Mouse (Mus musculus): ENCODE results near the gene Rhob. TPM values are rescaled to one million over a fixed set of nuclear protein-coding genes. Genes with fewer than 3 reads are reported as not detected.

The Rhob gene
- polyA plus RNA-seq, 1 experiment: 242 TPM

- peaks cover 7% of the 10 kb centered on the region; the same call in 1 of the 2 replicates for H3K4me1 ChIP-seq (ENCODE audit: control insufficient read depth, insufficient read depth, insufficient read length, low read length)
- no peak overlapping the region for H3K27ac ChIP-seq (ENCODE audit: insufficient read depth, low read depth, low read length)
- H3K36me3 ChIP-seq (ENCODE audit: control insufficient read depth, insufficient read depth, low read length): no peaks in the 10 kb centered on the region
- TF ChIP-seq POLR2A (IDR thresholded peaks at IDR 0.05; ENCODE audit: low read depth, low read length) (no peak), CTCF (IDR thresholded peaks at IDR 0.05; ENCODE audit: extremely low read depth, insufficient read length, insufficient replicate concordance, low read depth, low read length) (no peak)
- no peak overlapping the region for H3K4me3 ChIP-seq (ENCODE audit: low read depth, low read length)
- WGBS: 41% methylated on average over 4 of the region's 4 CpGs
- H3K27me3 ChIP-seq (ENCODE audit: control insufficient read depth, insufficient read depth, low read length): no peaks in the 10 kb centered on the region
These were observed 11.2 kb downstream of the Rhob start for GRCm38 (mm10) chr12:8488652-8488980.

GRCm38 (mm10) chr12:8487959-8488651 is 11.7 kb downstream of the Rhob start:
- H3K4me1 ChIP-seq (ENCODE audit: control insufficient read depth, insufficient read depth, insufficient read length, low read length): peaks cover 7% of the 10 kb centered on the region; the same call in 1 of the 2 replicates
- no peak overlapping the region for H3K4me3 ChIP-seq (ENCODE audit: low read depth, low read length)
- TF ChIP-seq POLR2A (IDR thresholded peaks at IDR 0.05; ENCODE audit: low read depth, low read length) (no peak), CTCF (IDR thresholded peaks at IDR 0.05; ENCODE audit: extremely low read depth, insufficient read length, insufficient replicate concordance, low read depth, low read length) (peak; percentile 25; the same call in 1 of the 2 replicates)
- H3K27ac ChIP-seq (ENCODE audit: insufficient read depth, low read depth, low read length): no peak overlapping the region
- 43% methylated on average over 5 of the region's 5 CpGs for WGBS
- H3K27me3 ChIP-seq (ENCODE audit: control insufficient read depth, insufficient read depth, low read length): no peaks in the 10 kb centered on the region
- no peaks in the 10 kb centered on the region for H3K36me3 ChIP-seq (ENCODE audit: control insufficient read depth, insufficient read depth, low read length)

- no peaks in the 10 kb centered on the region for H3K27me3 ChIP-seq (ENCODE audit: control insufficient read depth, insufficient read depth, low read length)
- H3K4me1 ChIP-seq (ENCODE audit: control insufficient read depth, insufficient read depth, insufficient read length, low read length): peaks cover 7% of the 10 kb centered on the region; the same call in 1 of the 2 replicates
- H3K36me3 ChIP-seq (ENCODE audit: control insufficient read depth, insufficient read depth, low read length): no peaks in the 10 kb centered on the region
- no peak overlapping the region for H3K4me3 ChIP-seq (ENCODE audit: low read depth, low read length)
- WGBS: 42% methylated on average over 1 of the region's 1 CpGs
- no peak overlapping the region for H3K27ac ChIP-seq (ENCODE audit: insufficient read depth, low read depth, low read length)
- TF ChIP-seq POLR2A (IDR thresholded peaks at IDR 0.05; ENCODE audit: low read depth, low read length) (no peak), CTCF (IDR thresholded peaks at IDR 0.05; ENCODE audit: extremely low read depth, insufficient read length, insufficient replicate concordance, low read depth, low read length) (no peak)
These were observed 12.5 kb downstream of the Rhob start for GRCm38 (mm10) chr12:8487281-8487680.

DNA sequence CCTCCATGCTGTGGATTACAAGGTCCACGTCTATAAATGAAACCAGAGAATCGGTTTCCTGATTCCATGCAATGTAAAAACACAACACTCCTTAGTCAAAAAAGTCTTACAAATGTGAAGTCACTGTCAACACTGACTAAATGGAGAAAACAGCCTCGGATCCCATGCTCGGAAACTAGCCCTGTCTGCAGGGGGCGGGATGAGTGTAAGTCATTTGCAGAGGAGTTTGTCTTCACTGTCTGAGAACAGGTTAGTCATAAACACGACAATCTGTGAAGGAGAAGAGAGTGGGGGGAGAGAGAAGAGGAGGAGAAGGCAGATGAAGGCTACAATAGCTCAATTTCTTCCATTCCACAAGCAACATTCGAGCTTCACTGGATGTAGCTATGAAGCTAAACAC is 14.6 kb downstream of the Rhob start:
- TF ChIP-seq CTCF (IDR thresholded peaks at IDR 0.05; ENCODE audit: extremely low read depth, insufficient read length, insufficient replicate concordance, low read depth, low read length) (no peak), POLR2A (IDR thresholded peaks at IDR 0.05; ENCODE audit: low read depth, low read length) (no peak)
- WGBS: 86% methylated on average over 7 of the region's 7 CpGs
- Histone ChIP-seq H3K4me1 (ENCODE audit: control insufficient read depth, insufficient read depth, insufficient read length, low read length) (peaks cover 7% of the 10 kb centered on the region; the same call in 1 of the 2 replicates), H3K27me3 (ENCODE audit: control insufficient read depth, insufficient read depth, low read length) (no peaks in the 10 kb centered on the region), H3K4me3 (ENCODE audit: low read depth, low read length) (no peak overlapping the region), H3K36me3 (ENCODE audit: control insufficient read depth, insufficient read depth, low read length) (no peaks in the 10 kb centered on the region), H3K27ac (ENCODE audit: insufficient read depth, low read depth, low read length) (no peak overlapping the region)

DNA sequence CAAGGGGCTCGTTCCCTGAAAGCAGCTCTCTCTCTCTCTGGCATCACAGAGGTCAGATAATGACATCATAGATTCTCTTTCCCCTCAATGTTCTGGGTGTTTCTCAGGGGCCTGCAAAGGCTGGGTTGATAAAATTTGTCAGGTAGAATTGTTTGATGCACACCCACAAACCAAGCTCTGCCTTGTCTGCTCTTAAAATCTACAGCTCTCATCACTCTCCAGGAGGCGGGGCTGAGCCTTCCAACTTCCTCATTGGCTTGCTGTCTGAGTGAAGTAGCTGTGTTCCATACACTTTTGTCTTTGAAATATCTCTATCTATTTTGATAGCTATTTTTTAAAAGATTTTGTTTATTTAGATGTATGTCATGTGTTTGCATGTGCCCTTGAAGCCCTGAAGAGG is 17.6 kb downstream of the Rhob start:
- no peak for TF ChIP-seq CTCF (IDR thresholded peaks at IDR 0.05; ENCODE audit: extremely low read depth, insufficient read length, insufficient replicate concordance, low read depth, low read length)
- TF ChIP-seq POLR2A (IDR thresholded peaks at IDR 0.05; ENCODE audit: low read depth, low read length): no peak
- WGBS: 72% methylated on average over 2 of the region's 2 CpGs
- Histone ChIP-seq H3K36me3 (ENCODE audit: control insufficient read depth, insufficient read depth, low read length) (no peaks in the 10 kb centered on the region), H3K27me3 (ENCODE audit: control insufficient read depth, insufficient read depth, low read length) (no peaks in the 10 kb centered on the region), H3K4me1 (ENCODE audit: control insufficient read depth, insufficient read depth, insufficient read length, low read length) (no peaks in the 10 kb centered on the region), H3K27ac (ENCODE audit: insufficient read depth, low read depth, low read length) (no peak overlapping the region), H3K4me3 (ENCODE audit: low read depth, low read length) (no peak overlapping the region)

GRCm38 (mm10) chr12:8474836-8475387 is 24.9 kb downstream of the Rhob start:
- TF ChIP-seq POLR2A (IDR thresholded peaks at IDR 0.05; ENCODE audit: low read depth, low read length) (no peak), CTCF (IDR thresholded peaks at IDR 0.05; ENCODE audit: extremely low read depth, insufficient read length, insufficient replicate concordance, low read depth, low read length) (no peak)
- no peak overlapping the region for H3K4me3 ChIP-seq (ENCODE audit: low read depth, low read length)
- no peak overlapping the region for H3K27ac ChIP-seq (ENCODE audit: insufficient read depth, low read depth, low read length)
- no peaks in the 10 kb centered on the region for H3K36me3 ChIP-seq (ENCODE audit: control insufficient read depth, insufficient read depth, low read length)
- no peaks in the 10 kb centered on the region for H3K4me1 ChIP-seq (ENCODE audit: control insufficient read depth, insufficient read depth, insufficient read length, low read length)
- 92% methylated on average over 6 of the region's 6 CpGs for WGBS
- H3K27me3 ChIP-seq (ENCODE audit: control insufficient read depth, insufficient read depth, low read length): no peaks in the 10 kb centered on the region

DNA sequence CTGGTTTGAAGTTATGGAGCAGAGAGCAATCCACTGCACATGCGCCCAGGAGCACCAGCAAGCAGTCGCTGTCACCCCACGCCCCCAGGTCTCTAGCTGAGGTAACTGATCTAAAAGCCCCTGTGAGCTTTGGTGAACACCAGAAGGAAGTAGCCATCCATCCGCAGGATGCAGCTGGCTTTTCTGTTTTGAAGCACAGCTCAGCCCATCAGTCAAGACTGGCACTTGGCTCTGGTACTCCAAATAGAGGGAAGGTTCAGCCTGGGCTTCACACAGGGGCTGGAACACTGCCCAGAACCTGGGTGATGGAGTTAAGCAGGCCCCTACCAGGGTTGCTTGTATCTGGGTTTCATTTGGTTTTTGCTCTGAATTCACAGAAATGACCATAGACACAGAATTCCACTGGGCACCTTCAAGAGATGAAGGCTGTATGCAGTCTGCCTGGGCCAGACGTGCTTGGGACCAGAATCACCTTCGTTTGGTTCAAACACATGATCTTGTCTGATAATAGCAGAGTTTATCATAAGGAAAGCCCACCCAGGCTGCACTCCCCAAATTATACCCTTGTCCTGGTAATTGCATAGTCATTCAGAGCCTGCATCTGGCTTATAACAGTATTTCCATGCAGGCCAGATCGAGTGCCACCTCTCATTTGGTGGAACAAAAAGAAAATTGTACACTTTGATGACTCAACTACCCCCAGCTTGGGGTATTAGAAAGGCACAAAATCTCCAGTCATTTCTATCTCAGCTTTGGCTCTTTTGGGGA is 27.0 kb downstream of the Rhob start:
- TF ChIP-seq POLR2A (IDR thresholded peaks at IDR 0.05; ENCODE audit: low read depth, low read length) (no peak), CTCF (IDR thresholded peaks at IDR 0.05; ENCODE audit: extremely low read depth, insufficient read length, insufficient replicate concordance, low read depth, low read length) (no peak)
- H3K4me3 ChIP-seq (ENCODE audit: low read depth, low read length): no peak overlapping the region
- WGBS: 76% methylated on average over 7 of the region's 7 CpGs
- H3K4me1 ChIP-seq (ENCODE audit: control insufficient read depth, insufficient read depth, insufficient read length, low read length): no peaks in the 10 kb centered on the region
- no peaks in the 10 kb centered on the region for H3K36me3 ChIP-seq (ENCODE audit: control insufficient read depth, insufficient read depth, low read length)
- no peak overlapping the region for H3K27ac ChIP-seq (ENCODE audit: insufficient read depth, low read depth, low read length)
- no peaks in the 10 kb centered on the region for H3K27me3 ChIP-seq (ENCODE audit: control insufficient read depth, insufficient read depth, low read length)

Data from small intestine, adult 2 months (tissue).